Mouse (Mus musculus) CH12.LX (cell line): ENCODE results near the gene Drc3. TPM values are rescaled to one million over a fixed set of nuclear protein-coding genes. Genes with fewer than 3 reads are reported as not detected.

Experiments used
- DNase-seq: peaks from one replicate; pipeline ENCODE4 v3.0.0-alpha.2; 2013; ENCODE audit errors: extremely low read depth
- H3K27ac ChIP-seq: 2 replicates; pipeline ENCODE4 v1.5.1; 2012; ENCODE audit warnings: low read depth, mild to moderate bottlenecking, control low read depth, moderate library complexity; ENCODE audit not compliant: insufficient read depth
- H3K27me3 ChIP-seq: replicated peaks from 2 replicates; pipeline ENCODE3; 2012; ENCODE audit warnings: inconsistent platforms
- H3K36me3 ChIP-seq, 2 experiments: replicated peaks in 1 of 2; 2 replicates each; pipeline versions ENCODE3 to v1.6.1; 2012; ENCODE audit warnings: inconsistent platforms in 1 of 2, low read length in 1 of 2, mild to moderate bottlenecking in 1 of 2, mixed read lengths in 1 of 2, moderate library complexity in 1 of 2; ENCODE audit not compliant: control insufficient read depth in 1 of 2, insufficient read depth in 1 of 2
- H3K4me1 ChIP-seq, 2 experiments: 2 replicates each; pipeline ENCODE4 v1.6.1; 2012; ENCODE audit warnings: inconsistent platforms in 1 of 2, moderate library complexity in 1 of 2; ENCODE audit not compliant: insufficient read depth in 2 of 2, control insufficient read depth in 1 of 2
- H3K4me2 ChIP-seq: 2 replicates; pipeline ENCODE4 v1.6.1; 2012; ENCODE audit warnings: low read depth, mild to moderate bottlenecking, control low read depth; ENCODE audit not compliant: poor library complexity, insufficient read depth, severe bottlenecking
- H3K4me3 ChIP-seq, 3 experiments: fragments of 150-350 bp in 1 of 3; sonication (generic) in 1 of 3; replicated peaks in 1 of 3; 2 replicates each; pipeline versions ENCODE3 to v1.5.1; 2011 to 2012; ENCODE audit warnings: low read depth in 2 of 3, low read length in 2 of 3, mild to moderate bottlenecking in 2 of 3, moderate library complexity in 2 of 3, control low read depth in 1 of 3, improper control_type of control experiment in 1 of 3, inconsistent platforms in 1 of 3, mixed read lengths in 1 of 3; ENCODE audit not compliant: poor library complexity in 1 of 3
- H3K79me2 ChIP-seq: replicated peaks from 2 replicates; pipeline ENCODE4 v1.6.1; 2012; ENCODE audit warnings: mild to moderate bottlenecking, moderate library complexity; ENCODE audit not compliant: control insufficient read depth, poor library complexity, insufficient read depth, severe bottlenecking; ENCODE audit errors: extremely low read depth
- H3K9ac ChIP-seq: 2 replicates; pipeline ENCODE4 v1.6.1; 2012; ENCODE audit warnings: low read depth, mild to moderate bottlenecking, control low read depth, moderate library complexity; ENCODE audit not compliant: insufficient read depth
- H3K9me3 ChIP-seq: replicated peaks from 2 replicates; pipeline ENCODE3; 2012; ENCODE audit warnings: low read length, inconsistent platforms, mixed read lengths
- CTCF ChIP-seq, 2 experiments: IDR thresholded peaks in 1 of 2; conservative IDR thresholded peaks in 1 of 2; 2 replicates each; pipeline ENCODE4 v1.5.1; 2011 to 2012; ENCODE audit warnings: low read depth in 2 of 2, low read length in 2 of 2, improper control_type of control experiment in 1 of 2, inconsistent platforms in 1 of 2, mild to moderate bottlenecking in 1 of 2, moderate library complexity in 1 of 2
- E2F4 ChIP-seq: IDR thresholded peaks from 2 replicates; pipeline ENCODE4 v1.6.1; 2011; ENCODE audit warnings: low read depth, low read length, improper control_type of control experiment; ENCODE audit not compliant: insufficient replicate concordance
- ETS1 ChIP-seq: conservative IDR thresholded peaks from 2 replicates; pipeline ENCODE4 v1.6.1; 2012; ENCODE audit warnings: low read depth, mild to moderate bottlenecking, inconsistent platforms, low read length, improper control_type of control experiment, moderate library complexity
- GABPA ChIP-seq: IDR thresholded peaks from 2 replicates; pipeline ENCODE4 v1.6.1; 2012; ENCODE audit warnings: low read depth, low read length, improper control_type of control experiment, inconsistent platforms; ENCODE audit not compliant: insufficient replicate concordance
- IRF4 ChIP-seq: IDR thresholded peaks from 2 replicates; pipeline ENCODE4 v1.6.1; 2014; ENCODE audit warnings: low read depth, mild to moderate bottlenecking, inconsistent platforms, low read length, improper control_type of control experiment
- KAT2A ChIP-seq: IDR thresholded peaks from 2 replicates; pipeline ENCODE4 v1.6.1; 2012; ENCODE audit warnings: low read length, improper control_type of control experiment, inconsistent platforms; ENCODE audit not compliant: insufficient replicate concordance
- MEF2A ChIP-seq: IDR thresholded peaks from 2 replicates; pipeline ENCODE4 v1.6.1; 2014; ENCODE audit warnings: low read depth, mild to moderate bottlenecking, inconsistent platforms, low read length, improper control_type of control experiment, borderline replicate concordance
- MYC ChIP-seq: IDR thresholded peaks from 2 replicates; pipeline ENCODE4 v1.6.1; 2011; ENCODE audit warnings: low read depth, mild to moderate bottlenecking, improper control_type of control experiment, low read length
- NELFE ChIP-seq: IDR thresholded peaks from 2 replicates; pipeline ENCODE4 v1.6.1; 2011; ENCODE audit warnings: low read depth, low read length, improper control_type of control experiment
- NRF1 ChIP-seq: IDR thresholded peaks from 2 replicates; pipeline ENCODE4 v1.6.1; 2014; ENCODE audit warnings: low read depth, mild to moderate bottlenecking, inconsistent platforms, low read length, improper control_type of control experiment, moderate library complexity
- RAD21 ChIP-seq: IDR thresholded peaks from 2 replicates; pipeline ENCODE4 v1.6.1; 2011; ENCODE audit warnings: low read depth, mild to moderate bottlenecking, low read length, improper control_type of control experiment, moderate library complexity
- SMC3 ChIP-seq: IDR thresholded peaks from 2 replicates; pipeline ENCODE4 v1.6.1; 2011; ENCODE audit warnings: low read depth, low read length, improper control_type of control experiment
- USF1 ChIP-seq: IDR thresholded peaks from 2 replicates; pipeline ENCODE4 v1.6.1; 2014; ENCODE audit warnings: low read depth, mild to moderate bottlenecking, inconsistent platforms, low read length, improper control_type of control experiment
- ZC3H11A ChIP-seq: IDR thresholded peaks from 2 replicates; pipeline ENCODE4 v1.6.1; 2012; ENCODE audit warnings: low read depth, mild to moderate bottlenecking, inconsistent platforms, low read length, improper control_type of control experiment
- ZKSCAN1 ChIP-seq: IDR thresholded peaks from 2 replicates; pipeline ENCODE4 v1.6.1; 2012; ENCODE audit warnings: low read depth, inconsistent platforms, low read length, improper control_type of control experiment, borderline replicate concordance
- ZNF384 ChIP-seq: IDR thresholded peaks from 2 replicates; pipeline ENCODE4 v1.6.1; 2012; ENCODE audit warnings: low read depth, low read length, improper control_type of control experiment, inconsistent platforms
- dilution Hi-C: fragments of 300-500 bp; cut with MboI; formaldehyde crosslinking; loops from 2 replicates; pipeline ENCODE4 v1.14.3; 2020; ENCODE audit warnings: low sequenced_read_pairs; ENCODE audit not compliant: extremely low pct_unique_long_range_greater_than_20kb, extremely low pct_ligation_motif_present
- in situ Hi-C: fragments of 300-500 bp; cut with MboI; formaldehyde crosslinking; loops from 3 replicates; pipeline ENCODE4 v1.14.3; 2019; ENCODE audit warnings: low sequenced_read_pairs, low pct_ligation_motif_present, low pct_unique_long_range_greater_than_20kb, mixed read lengths
- polyA plus RNA-seq: library from polyadenylated mRNA; unstranded; fragments of >175 nt; gene quantifications from 2 replicates; pipeline ENCODE4 v1.2.1, GENCODE M21; 2012; ENCODE audit warnings: low read depth; ENCODE audit not compliant: insufficient read length
- total RNA-seq, 2 experiments: library from RNA; depleted of rRNA; stranded (reverse); fragments of 300-350 nt in 1 of 2; fragments of >200 nt in 1 of 2; gene quantifications; 2 replicates each; pipeline ENCODE4 v1.2.3; 2012 to 2014

Gene Drc3
- total and polyA plus RNA-seq, 3 experiments, result 1.4 to 3.9 (median 1.9) TPM

GRCm38 (mm10) chr11:60383518-60383917, 30.4 kb downstream of the Drc3 start:
- no peaks in the 10 kb centered on the region for H3K4me1 ChIP-seq
- dilution Hi-C loops (no loop called here), in situ Hi-C loops (no loop called here)
- no peak overlapping the region for H3K9ac ChIP-seq
- H3K79me2 ChIP-seq, result no peaks in the 10 kb centered on the region
- H3K4me2 ChIP-seq, result no peak overlapping the region
- no peaks in the 10 kb centered on the region for H3K27me3 ChIP-seq
- peak; percentile 32; the same call in 1 of the 2 replicates for TF ChIP-seq SMC3
- peak; percentile 35 for TF ChIP-seq RAD21
- TF ChIP-seq NELFE, result no peak
- TF ChIP-seq CTCF (conservative IDR thresholded peaks at IDR 0.05 in 1 of 2, IDR thresholded peaks at IDR 0.05 in 1 of 2; ENCODE audit: low read depth in 2 of 2, low read length in 2 of 2), result peak in 1 of 2 experiments; percentile 49; a peak in 2 of 4 replicates
- no peak overlapping the region for H3K4me3 ChIP-seq
- H3K9me3 ChIP-seq, result no peaks in the 10 kb centered on the region
- H3K27ac ChIP-seq, result no peak overlapping the region
- no peak for DNase-seq
- no peaks in the 10 kb centered on the region for H3K36me3 ChIP-seq

GRCm38 (mm10) chr11:60384762-60385421, 31.8 kb downstream of the Drc3 start:
- Histone ChIP-seq H3K27ac (no peak overlapping the region), H3K9me3 (no peaks in the 10 kb centered on the region), H3K79me2 (no peaks in the 10 kb centered on the region), H3K4me3 (no peak overlapping the region), H3K4me2 (no peak overlapping the region), H3K27me3 (no peaks in the 10 kb centered on the region), H3K36me3 (no peaks in the 10 kb centered on the region), H3K4me1 (peaks cover 0 to 5% of the 10 kb centered on the region in 2 experiments; a peak in 1 of 4 replicates), H3K9ac (no peak overlapping the region)
- no peak for TF ChIP-seq GABPA
- TF ChIP-seq ZC3H11A, result no peak
- no peak for TF ChIP-seq NRF1
- no peak for TF ChIP-seq MYC
- no peak for TF ChIP-seq MEF2A
- TF ChIP-seq ETS1, result no peak
- no peak for TF ChIP-seq USF1
- TF ChIP-seq KAT2A, result no peak
- no peak for TF ChIP-seq ZKSCAN1
- no peak for TF ChIP-seq E2F4
- TF ChIP-seq NELFE, result no peak
- no peak for TF ChIP-seq IRF4
- no peak for TF ChIP-seq ZNF384
- in situ Hi-C loops, result no loop called here
- dilution Hi-C loops, result no loop called here
- no peak for DNase-seq
